Mouse (Mus musculus) macrophage (primary cell): Measurements from ENCODE around the gene Cdx2. TPM values are rescaled to one million over a fixed set of nuclear protein-coding genes. Genes with fewer than 3 reads are reported as not detected.

Experiments used
- H3K27ac ChIP-seq: fragments of 350-480 bp; formaldehyde crosslinking; 2 replicates; pipeline ENCODE4 v1.9.0; 2021
- H3K36me3 ChIP-seq: fragments of 350-480 bp; formaldehyde crosslinking; 2 replicates; pipeline ENCODE4 v1.9.0; 2021; ENCODE audit errors: inconsistent target
- H3K4me3 ChIP-seq: fragments of 350-480 bp; formaldehyde crosslinking; 2 replicates; pipeline ENCODE4 v1.9.0; 2021; ENCODE audit errors: inconsistent target
- H3K79me2 ChIP-seq: fragments of 350-480 bp; formaldehyde crosslinking; 2 replicates; pipeline ENCODE4 v1.9.0; 2021; ENCODE audit errors: inconsistent target
- WGBS: methylation state at CpG from one replicate; pipeline ENCODE4 v1.1.7; 2026; ENCODE audit warnings: inconsistent platforms; ENCODE audit not compliant: missing documents; 5-methylcytosine and 5-hydroxymethylcytosine counted together
- polyA plus RNA-seq: library from polyadenylated mRNA; stranded (reverse); fragments of 250-400 nt; gene quantifications from 3 replicates; pipeline ENCODE4 v1.2.4, GENCODE M21; 2018; ENCODE audit warnings: inconsistent platforms

The Cdx2 gene
- polyA plus RNA-seq, 1 experiment from 2014 or later = not detected

- WGBS = 13% methylated on average over 16 of the region's 16 CpGs
- no peaks in the 10 kb centered on the region for H3K36me3 ChIP-seq
- no peaks in the 10 kb centered on the region for H3K79me2 ChIP-seq
- H3K27ac ChIP-seq = no peak overlapping the region
- no peak overlapping the region for H3K4me3 ChIP-seq
These were observed 15.1 kb downstream of the Cdx2 start for GRCm38 (mm10) chr5:147291764-147292505.

- H3K27ac ChIP-seq = no peak overlapping the region
- no peak overlapping the region for H3K4me3 ChIP-seq
- no peaks in the 10 kb centered on the region for H3K79me2 ChIP-seq
- 71% methylated on average over 4 of the region's 4 CpGs for WGBS
- no peaks in the 10 kb centered on the region for H3K36me3 ChIP-seq
These were observed 22.7 kb downstream of the Cdx2 start for GRCm38 (mm10) chr5:147284365-147284764.

GRCm38 (mm10) chr5:147277547-147277925, 29.5 kb downstream of the Cdx2 start:
- Histone ChIP-seq H3K4me3 (no peak overlapping the region), H3K79me2 (no peaks in the 10 kb centered on the region), H3K27ac (no peak overlapping the region), H3K36me3 (no peaks in the 10 kb centered on the region)
- 2% methylated on average over 13 of the region's 13 CpGs for WGBS

GRCm38 (mm10) chr5:147276701-147277546, 30.1 kb downstream of the Cdx2 start:
- H3K36me3 ChIP-seq = no peaks in the 10 kb centered on the region
- WGBS = 11% methylated on average over 18 of the region's 18 CpGs
- H3K27ac ChIP-seq = no peak overlapping the region
- no peak overlapping the region for H3K4me3 ChIP-seq
- no peaks in the 10 kb centered on the region for H3K79me2 ChIP-seq

- Histone ChIP-seq H3K4me3 (no peak overlapping the region), H3K36me3 (no peaks in the 10 kb centered on the region), H3K27ac (no peak overlapping the region), H3K79me2 (no peaks in the 10 kb centered on the region)
- 13% methylated on average over 3 of the region's 3 CpGs for WGBS
These were observed 31.3 kb downstream of the Cdx2 start for GRCm38 (mm10) chr5:147275761-147276160.

GRCm38 (mm10) chr5:147274174-147275141, 32.6 kb downstream of the Cdx2 start:
- WGBS = 4% methylated on average over 48 of the region's 48 CpGs
- H3K4me3 ChIP-seq = no peak overlapping the region

GRCm38 (mm10) chr5:147272808-147273345, 34.2 kb downstream of the Cdx2 start:
- H3K4me3 ChIP-seq = no peak overlapping the region
- H3K36me3 ChIP-seq = no peaks in the 10 kb centered on the region
- 9% methylated on average over 10 of the region's 10 CpGs for WGBS
- H3K79me2 ChIP-seq = no peaks in the 10 kb centered on the region
- H3K27ac ChIP-seq = no peak overlapping the region

More at GRCm38 (mm10) chr5:147274174-147275141, 32.6 kb downstream of the Cdx2 start:
- H3K36me3 ChIP-seq = no peaks in the 10 kb centered on the region
- H3K27ac ChIP-seq = no peak overlapping the region
- no peaks in the 10 kb centered on the region for H3K79me2 ChIP-seq

- WGBS = 17% methylated on average over 12 of the region's 12 CpGs
- H3K79me2 ChIP-seq = no peaks in the 10 kb centered on the region
- no peaks in the 10 kb centered on the region for H3K36me3 ChIP-seq
- H3K4me3 ChIP-seq = no peak overlapping the region
- no peak overlapping the region for H3K27ac ChIP-seq
These were observed 34.8 kb downstream of the Cdx2 start for GRCm38 (mm10) chr5:147272046-147272807.

- no peaks in the 10 kb centered on the region for H3K36me3 ChIP-seq
- WGBS = 11% methylated on average over 29 of the region's 29 CpGs
- H3K4me3 ChIP-seq = no peak overlapping the region
- no peak overlapping the region for H3K27ac ChIP-seq
- no peaks in the 10 kb centered on the region for H3K79me2 ChIP-seq
These were observed 36.1 kb downstream of the Cdx2 start for GRCm38 (mm10) chr5:147270673-147271655.

GRCm38 (mm10) chr5:147269926-147270672, 37.0 kb downstream of the Cdx2 start, which contains the start of gene Pdx1:
TSS of gene Pdx1 (plus strand) at chr5:147269959.
- no peaks in the 10 kb centered on the region for H3K79me2 ChIP-seq
- H3K36me3 ChIP-seq = no peaks in the 10 kb centered on the region
- no peak within 1 kb of the TSS for H3K27ac ChIP-seq
- H3K4me3 ChIP-seq = no peak within 1 kb of the TSS
- 3% methylated on average over 39 of the region's 44 CpGs for WGBS

GRCm38 (mm10) chr5:147269371-147269770, 37.7 kb downstream of the Cdx2 start:
- no peak overlapping the region for H3K27ac ChIP-seq
- H3K4me3 ChIP-seq = no peak overlapping the region
- H3K79me2 ChIP-seq = no peaks in the 10 kb centered on the region
- 17% methylated on average over 6 of the region's 6 CpGs for WGBS
- no peaks in the 10 kb centered on the region for H3K36me3 ChIP-seq

- Histone ChIP-seq H3K79me2 (no peaks in the 10 kb centered on the region), H3K36me3 (no peaks in the 10 kb centered on the region), H3K4me3 (no peak overlapping the region), H3K27ac (no peak overlapping the region)
- 14% methylated on average over 8 of the region's 8 CpGs for WGBS
These were observed 38.3 kb downstream of the Cdx2 start for GRCm38 (mm10) chr5:147268728-147269127.
